Mouse (Mus musculus) embryonic facial prominence, embryonic 13.5 days (tissue): ENCODE data around the gene Habp2. TPM values are rescaled to one million over a fixed set of nuclear protein-coding genes. Genes with fewer than 3 reads are reported as not detected.

Experiments
- ATAC-seq: fragments of 200-750 bp; cut with Nextera tagmentation; 2 replicates; pipeline ENCODE4 v1.8.0; 2017; ENCODE audit warnings: low read depth; ENCODE audit not compliant: insufficient number of reproducible peaks, insufficient read depth, low FRiP score, low TSS enrichment
- H3K27ac ChIP-seq: fragments of 300-500 bp; sonication (generic); 2 replicates; pipeline ENCODE4 v1.5.1; 2015; ENCODE audit warnings: moderate library complexity, mild to moderate bottlenecking, inconsistent platforms
- H3K27me3 ChIP-seq: fragments of 300-500 bp; sonication (generic); 2 replicates; pipeline ENCODE4 v1.6.1; 2015; ENCODE audit warnings: mild to moderate bottlenecking, inconsistent platforms
- H3K36me3 ChIP-seq: fragments of 300-500 bp; sonication (generic); 2 replicates; pipeline ENCODE4 v1.6.1; 2015; ENCODE audit warnings: mild to moderate bottlenecking, inconsistent platforms
- H3K4me1 ChIP-seq: fragments of 300-500 bp; sonication (generic); 2 replicates; pipeline ENCODE4 v1.6.1; 2015; ENCODE audit warnings: inconsistent platforms
- H3K4me2 ChIP-seq: fragments of 300-500 bp; sonication (generic); 2 replicates; pipeline ENCODE4 v1.6.1; 2015; ENCODE audit warnings: moderate library complexity, mild to moderate bottlenecking, inconsistent platforms
- H3K4me3 ChIP-seq: fragments of 300-500 bp; sonication (generic); 2 replicates; pipeline ENCODE4 v1.5.1; 2015; ENCODE audit warnings: mild to moderate bottlenecking, inconsistent platforms
- H3K9ac ChIP-seq: fragments of 300-500 bp; sonication (generic); 2 replicates; pipeline ENCODE4 v1.6.1; 2015; ENCODE audit warnings: mild to moderate bottlenecking, inconsistent platforms
- H3K9me3 ChIP-seq: fragments of 300-500 bp; sonication (generic); 2 replicates; pipeline ENCODE4 v1.6.1; 2016; ENCODE audit warnings: inconsistent platforms
- WGBS: fragments of 180-500 bp; shearing (Covaris S2); methylation state at CpG from one replicate; pipeline ENCODE4 v1.1.7; 2015; ENCODE audit warnings: mixed read lengths; 5-methylcytosine and 5-hydroxymethylcytosine counted together
- polyA plus RNA-seq: library from polyadenylated mRNA; unstranded; fragments of >200 nt; fragmentation: Nextera tagmentation; extraction: Ambion mirVana; gene quantifications from 2 replicates; pipeline ENCODE4 v1.2.1, GENCODE M21; 2015

The Habp2 gene
- polyA plus RNA-seq: 0.74 TPM in 1 of 2 replicates, not detected in the other

GRCm38 (mm10) chr19:56286866-56287265 is at the start of gene Habp2:
Gene Habp2 (plus strand): TSS chr19:56287137.
- H3K27ac ChIP-seq: no peak within 1 kb of the TSS
- WGBS: 86% methylated on average over 7 of the region's 7 CpGs

GRCm38 (mm10) chr19:56238501-56238900 is 48.4 kb upstream of the Habp2 start:
- WGBS: 69% methylated on average over 4 of the region's 4 CpGs
- no peaks in the 10 kb centered on the region for H3K27me3 ChIP-seq

More at GRCm38 (mm10) chr19:56286866-56287265, at the start of gene Habp2:
- Histone ChIP-seq H3K9me3 (no peaks in the 10 kb centered on the region), H3K4me2 (no peak within 1 kb of the TSS), H3K4me1 (peaks cover 40% of the 10 kb centered on the region), H3K27me3 (peaks cover 3% of the 10 kb centered on the region; the same call in 1 of the 2 replicates), H3K4me3 (no peak within 1 kb of the TSS), H3K36me3 (no peaks in the 10 kb centered on the region), H3K9ac (no peak within 1 kb of the TSS)
- ATAC-seq: no peak

GRCm38 (mm10) chr19:56245201-56245600 is 41.7 kb upstream of the Habp2 start:
- H3K36me3 ChIP-seq: no peaks in the 10 kb centered on the region
- no peaks in the 10 kb centered on the region for H3K9me3 ChIP-seq
- no peaks in the 10 kb centered on the region for H3K27me3 ChIP-seq
- H3K4me1 ChIP-seq: peaks cover 23% of the 10 kb centered on the region
- no peak overlapping the region for H3K4me2 ChIP-seq
- no peak for ATAC-seq
- H3K9ac ChIP-seq: no peak overlapping the region
- 40% methylated on average over 5 of the region's 5 CpGs for WGBS
- no peak overlapping the region for H3K4me3 ChIP-seq
- H3K27ac ChIP-seq: peak overlapping the region; percentile 64

More at GRCm38 (mm10) chr19:56238501-56238900, 48.4 kb upstream of the Habp2 start:
- ATAC-seq: no peak
- H3K4me3 ChIP-seq: no peak overlapping the region
- no peak overlapping the region for H3K9ac ChIP-seq
- H3K4me1 ChIP-seq: peaks cover 34% of the 10 kb centered on the region
- H3K9me3 ChIP-seq: no peaks in the 10 kb centered on the region
- H3K4me2 ChIP-seq: no peak overlapping the region
- H3K36me3 ChIP-seq: no peaks in the 10 kb centered on the region
- H3K27ac ChIP-seq: no peak overlapping the region

GRCm38 (mm10) chr19:56252815-56253214 is 34.1 kb upstream of the Habp2 start:
- Histone ChIP-seq H3K4me3 (no peak overlapping the region), H3K36me3 (no peaks in the 10 kb centered on the region), H3K27me3 (0 out of 2 replicates have a peak, but pooled peaks cover 9% of the 10 kb centered on the region), H3K4me2 (no peak overlapping the region), H3K9ac (no peak overlapping the region), H3K27ac (no peak overlapping the region), H3K4me1 (peaks cover 17% of the 10 kb centered on the region), H3K9me3 (no peaks in the 10 kb centered on the region)
- ATAC-seq: no peak
- WGBS: 89% methylated on average over 4 of the region's 4 CpGs

GRCm38 (mm10) chr19:56253271-56253670 is 33.7 kb upstream of the Habp2 start:
- Histone ChIP-seq H3K9me3 (no peaks in the 10 kb centered on the region), H3K36me3 (no peaks in the 10 kb centered on the region), H3K4me1 (peaks cover 17% of the 10 kb centered on the region), H3K4me3 (no peak overlapping the region), H3K27me3 (0 out of 2 replicates have a peak, but pooled peaks cover 9% of the 10 kb centered on the region), H3K27ac (no peak overlapping the region), H3K4me2 (no peak overlapping the region), H3K9ac (no peak overlapping the region)
- 61% methylated on average over 10 of the region's 10 CpGs for WGBS
- no peak for ATAC-seq

- H3K4me2 ChIP-seq: no peak overlapping the region
- H3K4me1 ChIP-seq: peaks cover 17% of the 10 kb centered on the region
- 43% methylated on average over 7 of the region's 7 CpGs for WGBS
- H3K36me3 ChIP-seq: no peaks in the 10 kb centered on the region
- H3K4me3 ChIP-seq: no peak overlapping the region
- H3K9ac ChIP-seq: no peak overlapping the region
- no peak for ATAC-seq
- no peaks in the 10 kb centered on the region for H3K9me3 ChIP-seq
- no peak overlapping the region for H3K27ac ChIP-seq
- 0 out of 2 replicates have a peak, but pooled peaks cover 10% of the 10 kb centered on the region for H3K27me3 ChIP-seq
Observed at GRCm38 (mm10) chr19:56254751-56255150, 32.2 kb upstream of the Habp2 start.

- no peak for ATAC-seq
- Histone ChIP-seq H3K4me1 (peaks cover 17% of the 10 kb centered on the region), H3K27me3 (0 out of 2 replicates have a peak, but pooled peaks cover 14% of the 10 kb centered on the region), H3K36me3 (no peaks in the 10 kb centered on the region), H3K4me3 (no peak overlapping the region), H3K27ac (no peak overlapping the region), H3K4me2 (no peak overlapping the region), H3K9ac (no peak overlapping the region), H3K9me3 (no peaks in the 10 kb centered on the region)
- WGBS: 28% methylated on average over 3 of the region's 3 CpGs
Observed at GRCm38 (mm10) chr19:56255506-56255905, 31.4 kb upstream of the Habp2 start.

GRCm38 (mm10) chr19:56256235-56256634 is 30.7 kb upstream of the Habp2 start:
- H3K36me3 ChIP-seq: no peaks in the 10 kb centered on the region
- no peak overlapping the region for H3K9ac ChIP-seq
- no peaks in the 10 kb centered on the region for H3K9me3 ChIP-seq
- H3K27me3 ChIP-seq: 0 out of 2 replicates have a peak, but pooled peaks cover 14% of the 10 kb centered on the region
- H3K4me3 ChIP-seq: no peak overlapping the region
- H3K27ac ChIP-seq: no peak overlapping the region
- H3K4me2 ChIP-seq: no peak overlapping the region
- no peak for ATAC-seq
- WGBS: 33% methylated on average over 1 of the region's 1 CpGs
- H3K4me1 ChIP-seq: peaks cover 16% of the 10 kb centered on the region

GRCm38 (mm10) chr19:56256741-56257140 is 30.2 kb upstream of the Habp2 start:
- Histone ChIP-seq H3K27me3 (0 out of 2 replicates have a peak, but pooled peaks cover 14% of the 10 kb centered on the region), H3K4me3 (no peak overlapping the region), H3K4me2 (no peak overlapping the region), H3K36me3 (no peaks in the 10 kb centered on the region), H3K4me1 (peaks cover 11% of the 10 kb centered on the region), H3K9me3 (no peaks in the 10 kb centered on the region), H3K27ac (no peak overlapping the region), H3K9ac (no peak overlapping the region)
- WGBS: 100% methylated on average over 1 of the region's 1 CpGs
- ATAC-seq: no peak

GRCm38 (mm10) chr19:56263696-56264095 is 23.2 kb upstream of the Habp2 start:
- H3K4me2 ChIP-seq: no peak overlapping the region
- H3K9ac ChIP-seq: no peak overlapping the region
- no peak overlapping the region for H3K27ac ChIP-seq
- H3K27me3 ChIP-seq: 0 out of 2 replicates have a peak, but pooled peaks cover 8% of the 10 kb centered on the region
- WGBS: 77% methylated on average over 14 of the region's 14 CpGs
- no peaks in the 10 kb centered on the region for H3K36me3 ChIP-seq
- no peak overlapping the region for H3K4me3 ChIP-seq
- H3K4me1 ChIP-seq: no peaks in the 10 kb centered on the region
- ATAC-seq: no peak
- no peaks in the 10 kb centered on the region for H3K9me3 ChIP-seq

GRCm38 (mm10) chr19:56264175-56264574 is 22.8 kb upstream of the Habp2 start:
- ATAC-seq: no peak
- Histone ChIP-seq H3K9me3 (no peaks in the 10 kb centered on the region), H3K9ac (no peak overlapping the region), H3K27me3 (0 out of 2 replicates have a peak, but pooled peaks cover 8% of the 10 kb centered on the region), H3K4me1 (no peaks in the 10 kb centered on the region), H3K4me2 (no peak overlapping the region), H3K36me3 (no peaks in the 10 kb centered on the region), H3K4me3 (no peak overlapping the region), H3K27ac (no peak overlapping the region)
- 42% methylated on average over 4 of the region's 4 CpGs for WGBS

GRCm38 (mm10) chr19:56265149-56265548 is 21.8 kb upstream of the Habp2 start:
- no peak for ATAC-seq
- Histone ChIP-seq H3K4me2 (no peak overlapping the region), H3K9me3 (no peaks in the 10 kb centered on the region), H3K27ac (no peak overlapping the region), H3K4me1 (no peaks in the 10 kb centered on the region), H3K4me3 (no peak overlapping the region), H3K27me3 (0 out of 2 replicates have a peak, but pooled peaks cover 2% of the 10 kb centered on the region), H3K9ac (no peak overlapping the region), H3K36me3 (no peaks in the 10 kb centered on the region)
- WGBS: 62% methylated on average over 5 of the region's 5 CpGs
